8 mouse cellular contexts compared by ENCODE assay signal in genomic region chr12:117853316-117853715, GRCm38 (mm10). TPM values are rescaled to one million over a fixed set of nuclear protein-coding genes. Genes with fewer than 3 reads are reported as not detected.
A peak's percentile ranks its signal among the peaks of the same experiment; 100 is the strongest.
DNase-seq lines count a peak whose midpoint lies in the region; ATAC-seq and TF ChIP-seq lines count a peak whose summit lies in the region.

No protein-coding gene starts in this region.

- peak; percentile 96 for TF ChIP-seq CTCF in layer of hippocampus, adult 2 months (conservative IDR thresholded peaks at IDR 0.05)

- no peak overlapping the region for H3K4me3 ChIP-seq in layer of hippocampus, adult 2 months

- ATAC-seq in granulocyte monocyte progenitor cell, adult 5-6 weeks (replicated peaks; ENCODE audit: poor library complexity, severe bottlenecking) = peak; percentile 95

- peak; percentile 55 for DNase-seq in 416B (ENCODE audit: low read depth)
- peak; percentile 56 for DNase-seq in MEL-GATA-1-ER (ENCODE audit: extremely low read depth, low read depth)
- DNase-seq in cerebellum, postnatal 4 days (ENCODE audit: low spot score in 2 of 2) = peak; percentile 55 to 63
- peak; percentile 16 to 72 for DNase-seq in layer of hippocampus, adult 2 months (ENCODE audit: low spot score in 2 of 2)
- DNase-seq in lung, postnatal 10 days = peak; percentile 67
- peak; percentile 80 for DNase-seq in retina, embryonic 14.5 days (ENCODE audit: low spot score)
- peak; percentile 51 to 54 for DNase-seq in thymus, postnatal 36 days

- no peak overlapping the region for H3K27ac ChIP-seq in layer of hippocampus, adult 2 months

RNA-seq across cellular contexts. Expression of gene Cdca7l, which starts 49.2 kb away (rescaled TPM):
- total RNA-seq in granulocyte monocyte progenitor cell, adult 5-6 weeks (2014; fragmentation: Nextera tagmentation) = 63.2 and 75.7 TPM in 2 replicates
- total RNA-seq in granulocyte monocyte progenitor cell, adult 5-6 weeks (2017) = 130 and 145 TPM in 2 replicates
- 1 to 10 TPM; 1.0 to 1.4 TPM for total RNA-seq in layer of hippocampus, adult 2 months (2021)

Comparison
In these comparisons a context has a peak if more than half of its experiments do, and no peak if none do; other contexts are left out.
1. RNA of gene Cdca7l, which starts 49.2 kb away (total RNA-seq): 63.2 to 145 TPM in granulocyte monocyte progenitor cell, adult 5-6 weeks; 1.0 to 1.4 TPM in layer of hippocampus, adult 2 months; every median in the first group is over 10 times any median in the second.
2. Peak in every context shown above with its lines, with median percentiles within 50 percentile points of each other: DNase-seq.